Mouse (Mus musculus): Measurements from ENCODE around the gene Gm1043.

- TF ChIP-seq CTCF (IDR thresholded peaks at IDR 0.05; ENCODE audit: borderline replicate concordance, extremely low read depth, insufficient read depth, insufficient read length) = no peak
- TF ChIP-seq POLR2A (IDR thresholded peaks at IDR 0.05; ENCODE audit: borderline replicate concordance, extremely low read depth, insufficient read depth, insufficient read length, poor library complexity, severe bottlenecking) = no peak
Observed at GRCm38 (mm10) chr5:37254523-37254922, 169.4 kb downstream of the Gm1043 start.

Data from brain, embryonic 14.5 days (tissue).